Mouse (Mus musculus) midbrain, embryonic 11.5 days (tissue): Measurements from ENCODE around the gene Gm8994. TPM values are rescaled to one million over a fixed set of nuclear protein-coding genes. Genes with fewer than 3 reads are reported as not detected.

Experiments used
- polyA plus RNA-seq: library from polyadenylated mRNA; unstranded; fragments of >200 nt; fragmentation: Nextera tagmentation; extraction: Ambion mirVana; gene quantifications from 2 replicates; pipeline ENCODE4 v1.2.1, GENCODE M21; 2014

Gm8994 gene
- polyA plus RNA-seq, 1 experiment from 2014 or later: not detected

Other genes with a start within 250 kb of the Gm8994 start
- 1.2 and 1.8 TPM in 2 replicates for gene Grin2b, start 154.0 kb upstream of the Gm8994 start, polyA plus RNA-seq
- gene E330021D16Rik, start 88.0 kb downstream of the Gm8994 start, polyA plus RNA-seq: not detected in 2 replicates
- gene Atf7ip, start 178.6 kb downstream of the Gm8994 start, polyA plus RNA-seq: 43.4 and 46.8 TPM in 2 replicates